Mouse (Mus musculus) limb, embryonic 12.5 days (tissue): ENCODE measurements around the gene Nxf1. TPM values are rescaled to one million over a fixed set of nuclear protein-coding genes. Genes with fewer than 3 reads are reported as not detected.
A peak's percentile ranks its signal among the peaks of the same experiment; 100 is the strongest.

ENCODE experiments used
- ATAC-seq: fragments of 200-750 bp; cut with Nextera tagmentation; 2 replicates; pipeline ENCODE4 v1.8.0; 2017; ENCODE audit warnings: low read depth, moderate TSS enrichment; ENCODE audit not compliant: insufficient number of reproducible peaks, insufficient read depth, low FRiP score, low TSS enrichment
- H3K27ac ChIP-seq: fragments of 300-500 bp; sonication (generic); 2 replicates; pipeline ENCODE4 v1.5.1; 2016; ENCODE audit warnings: mild to moderate bottlenecking, moderate library complexity
- H3K27me3 ChIP-seq: fragments of 300-500 bp; sonication (generic); 2 replicates; pipeline ENCODE4 v1.6.1; 2016; ENCODE audit warnings: mild to moderate bottlenecking, moderate library complexity
- H3K36me3 ChIP-seq: fragments of 300-500 bp; sonication (generic); 2 replicates; pipeline ENCODE4 v1.6.1; 2016; ENCODE audit warnings: mild to moderate bottlenecking, moderate library complexity
- H3K4me1 ChIP-seq: fragments of 300-500 bp; sonication (generic); replicated peaks from 2 replicates; pipeline ENCODE4 v1.6.1; 2016
- H3K4me2 ChIP-seq: fragments of 300-500 bp; sonication (generic); 2 replicates; pipeline ENCODE4 v1.6.1; 2016; ENCODE audit warnings: mild to moderate bottlenecking, moderate library complexity
- H3K4me3 ChIP-seq: fragments of 300-500 bp; sonication (generic); replicated peaks from 2 replicates; pipeline ENCODE4 v1.5.1; 2016; ENCODE audit warnings: mild to moderate bottlenecking
- H3K9ac ChIP-seq: fragments of 300-500 bp; sonication (generic); replicated peaks from 2 replicates; pipeline ENCODE4 v1.6.1; 2016; ENCODE audit warnings: mild to moderate bottlenecking, moderate library complexity
- H3K9me3 ChIP-seq: fragments of 300-500 bp; sonication (generic); 2 replicates; pipeline ENCODE4 v1.6.1; 2016; ENCODE audit warnings: mild to moderate bottlenecking, moderate library complexity
- WGBS: fragments of 180-500 bp; shearing (Covaris S2); methylation state at CpG from one replicate; pipeline ENCODE4 v1.1.7; 2016; 5-methylcytosine and 5-hydroxymethylcytosine counted together
- polyA plus RNA-seq: library from polyadenylated mRNA; unstranded; fragments of >200 nt; fragmentation: Nextera tagmentation; extraction: Ambion mirVana; gene quantifications from 2 replicates; pipeline ENCODE4 v1.2.1, GENCODE M21; 2016

Nxf1 gene
- polyA plus RNA-seq, 1 experiment from 2014 or later, result 219 TPM

DNA sequence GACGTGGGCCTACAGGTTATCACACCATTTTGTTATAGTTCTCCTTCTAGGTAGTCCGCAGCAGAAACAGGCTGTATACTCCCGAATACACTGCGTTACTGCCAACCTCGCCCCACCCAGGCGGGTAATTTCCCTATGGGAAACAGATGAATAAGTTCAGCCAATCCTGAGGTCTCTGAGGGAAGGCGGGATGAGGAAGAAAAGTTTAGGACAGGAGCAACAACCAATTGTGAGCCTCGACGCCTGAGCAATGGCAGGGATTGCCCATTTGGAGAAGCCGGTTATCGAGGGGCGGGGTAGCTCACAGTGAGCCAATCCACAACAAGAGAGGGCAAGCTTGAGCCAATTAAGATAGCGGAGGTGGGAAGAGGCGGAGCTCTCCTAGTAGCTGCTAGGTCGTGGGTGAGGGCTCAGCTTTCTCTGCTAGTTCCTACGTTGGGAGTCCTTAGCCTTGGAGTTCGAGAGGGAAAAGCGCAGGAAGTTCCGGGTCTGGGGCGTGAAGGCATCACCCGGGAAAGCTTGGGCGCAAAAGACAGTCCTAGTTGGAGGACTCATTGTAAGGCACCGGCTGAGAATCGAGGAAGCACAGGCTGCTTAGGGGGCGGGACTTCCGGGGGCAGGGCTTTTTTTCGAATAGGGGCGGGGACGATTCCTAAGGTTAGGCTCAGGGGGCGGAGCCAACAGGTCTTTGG lies 45.4 kb downstream of the Nxf1 start, which contains the start of gene Zbtb3:
Zbtb3 (plus strand) TSS at position 426 of the 692 bp plus-strand sequence.
- no peaks in the 10 kb centered on the region for H3K27me3 ChIP-seq
- peaks cover 34% of the 10 kb centered on the region for H3K36me3 ChIP-seq
- peak; percentile 96 for ATAC-seq
- no peaks in the 10 kb centered on the region for H3K9me3 ChIP-seq
- H3K27ac ChIP-seq, result peak within 1 kb of the TSS; percentile 81
- H3K4me3 ChIP-seq, result peak within 1 kb of the TSS; percentile 54
- peaks cover 11% of the 10 kb centered on the region for H3K4me1 ChIP-seq
- under 1% methylated on average over 30 of the region's 30 CpGs for WGBS
- H3K9ac ChIP-seq, result peak within 1 kb of the TSS; percentile 40; the same call in 1 of the 2 replicates
- peak within 1 kb of the TSS; percentile 70 for H3K4me2 ChIP-seq

DNA sequence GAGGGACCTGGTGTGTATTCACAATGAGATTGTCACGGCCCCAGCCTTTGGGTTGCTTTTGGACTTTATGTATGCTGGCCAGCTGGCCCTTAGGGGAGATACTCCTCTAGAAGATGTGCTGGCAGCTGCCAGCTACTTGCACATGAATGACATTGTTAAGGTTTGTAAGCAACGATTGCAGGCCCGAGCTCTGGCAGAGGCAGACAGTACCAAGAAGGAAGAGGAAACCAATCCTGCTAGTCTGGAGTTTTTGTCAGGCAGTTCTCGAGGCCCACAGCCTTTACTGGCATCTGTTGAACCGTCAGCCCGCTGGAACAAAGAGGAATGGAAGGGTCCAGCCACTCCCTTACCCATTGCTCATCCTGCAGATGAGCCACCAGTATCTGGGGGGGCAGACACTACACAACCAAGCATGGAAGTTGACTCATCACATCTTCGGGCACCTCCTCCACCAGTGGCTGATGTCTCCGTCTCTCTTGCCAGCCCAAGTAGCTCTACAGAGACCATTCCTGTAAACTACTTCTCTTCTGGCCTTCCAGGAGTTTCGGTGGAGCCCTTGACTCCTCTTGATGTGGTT lies 46.4 kb downstream of the Nxf1 start:
- Histone ChIP-seq H3K9me3 (no peaks in the 10 kb centered on the region), H3K4me2 (peak overlapping the region; percentile 70), H3K27me3 (no peaks in the 10 kb centered on the region), H3K9ac (no peak overlapping the region), H3K4me3 (peak overlapping the region; percentile 54; the same call in 1 of the 2 replicates), H3K36me3 (peaks cover 45% of the 10 kb centered on the region), H3K4me1 (peaks cover 6% of the 10 kb centered on the region), H3K27ac (peak overlapping the region; percentile 81; the same call in 1 of the 2 replicates)
- ATAC-seq, result no peak
- 93% methylated on average over 9 of the region's 9 CpGs for WGBS

DNA sequence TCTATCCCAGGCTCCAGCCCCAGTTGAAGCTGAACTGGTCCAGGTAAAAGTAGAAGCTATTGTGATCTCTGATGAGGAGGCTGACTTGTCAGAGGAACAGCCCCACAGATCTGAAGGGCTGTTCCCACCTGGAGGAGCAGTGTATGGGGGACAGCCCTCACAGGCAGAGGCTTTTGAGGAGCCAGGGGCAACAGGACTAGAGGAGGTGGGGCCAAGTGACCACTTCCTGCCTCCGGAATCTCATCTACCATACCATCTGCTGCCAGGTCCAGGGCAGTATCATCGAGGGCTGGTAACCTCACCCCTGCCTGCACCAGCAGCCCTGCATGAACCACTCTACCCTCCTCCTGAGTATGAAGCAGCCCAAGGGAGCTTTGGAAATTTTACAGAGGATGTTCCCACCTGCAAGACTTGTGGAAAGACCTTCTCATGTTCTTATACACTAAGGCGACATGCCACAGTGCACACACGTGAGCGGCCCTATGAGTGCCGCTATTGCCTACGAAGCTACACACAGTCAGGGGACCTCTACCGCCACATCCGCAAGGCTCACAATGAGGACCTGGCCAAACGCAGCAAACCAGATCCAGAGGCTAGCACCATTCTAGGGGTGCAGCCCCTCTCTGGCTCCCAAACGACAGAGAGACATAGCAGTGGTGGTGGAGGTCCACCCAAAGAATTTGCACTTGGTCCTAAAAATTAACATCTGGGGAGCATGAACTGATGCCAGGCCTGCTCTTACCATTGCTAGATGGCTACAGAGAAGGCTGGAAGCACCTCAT lies 47.2 kb downstream of the Nxf1 start:
- ATAC-seq, result no peak
- Histone ChIP-seq H3K27me3 (no peaks in the 10 kb centered on the region), H3K9me3 (no peaks in the 10 kb centered on the region), H3K4me2 (no peak overlapping the region), H3K27ac (no peak overlapping the region), H3K4me3 (no peak overlapping the region), H3K9ac (no peak overlapping the region), H3K36me3 (peaks cover 52% of the 10 kb centered on the region), H3K4me1 (peaks cover 6% of the 10 kb centered on the region)
- 88% methylated on average over 11 of the region's 11 CpGs for WGBS

DNA sequence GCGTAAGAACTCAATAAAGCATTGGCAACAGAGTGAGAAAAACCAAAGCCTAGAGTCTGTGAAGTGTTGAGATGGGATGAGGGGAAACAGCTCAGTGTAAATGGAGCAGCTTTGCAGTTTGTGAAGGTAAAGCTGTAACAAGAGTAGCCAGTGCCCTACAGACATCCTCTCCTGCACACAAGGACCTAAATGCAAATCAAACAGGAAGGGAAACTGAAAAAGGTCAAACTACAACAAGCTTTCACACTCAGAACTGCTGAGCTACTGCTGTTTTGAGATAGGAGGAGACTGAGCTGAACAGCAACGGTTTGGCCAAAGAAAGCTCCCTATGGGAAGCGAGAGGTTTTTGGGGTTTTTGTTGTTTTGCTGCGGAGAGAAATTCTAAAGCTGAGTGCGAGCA lies 49.9 kb downstream of the Nxf1 start:
- Histone ChIP-seq H3K9ac (no peak overlapping the region), H3K27ac (no peak overlapping the region), H3K36me3 (peaks cover 75% of the 10 kb centered on the region), H3K4me2 (no peak overlapping the region), H3K4me1 (peaks cover 6% of the 10 kb centered on the region), H3K9me3 (no peaks in the 10 kb centered on the region), H3K27me3 (no peaks in the 10 kb centered on the region), H3K4me3 (no peak overlapping the region)
- 94% methylated on average over 5 of the region's 5 CpGs for WGBS
- no peak for ATAC-seq

DNA sequence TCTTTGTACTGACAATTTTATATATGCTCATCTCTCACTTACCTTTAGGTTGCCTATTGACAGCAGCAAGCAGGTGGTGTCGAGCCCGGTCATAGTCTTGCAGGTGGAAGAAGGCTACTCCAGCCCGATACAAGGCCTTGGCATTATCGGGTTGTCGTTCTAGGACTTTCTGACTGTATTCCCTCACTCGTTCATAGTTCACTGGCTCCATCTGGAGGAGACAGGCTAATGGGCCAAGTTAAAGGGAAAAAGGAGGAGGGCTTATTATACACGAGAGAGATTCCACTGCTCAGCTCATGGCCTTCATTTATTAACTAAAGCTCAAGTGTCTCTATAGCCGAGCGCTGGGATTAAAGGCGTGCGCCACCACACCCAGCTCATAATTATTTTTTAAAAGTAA lies 58.9 kb downstream of the Nxf1 start:
- no peak for ATAC-seq
- no peak overlapping the region for H3K27ac ChIP-seq
- no peaks in the 10 kb centered on the region for H3K27me3 ChIP-seq
- WGBS, result 82% methylated on average over 11 of the region's 11 CpGs
- no peaks in the 10 kb centered on the region for H3K9me3 ChIP-seq
- peaks cover 60% of the 10 kb centered on the region for H3K36me3 ChIP-seq
- no peak overlapping the region for H3K9ac ChIP-seq
- no peak overlapping the region for H3K4me2 ChIP-seq
- peaks cover 22% of the 10 kb centered on the region for H3K4me1 ChIP-seq
- no peak overlapping the region for H3K4me3 ChIP-seq

DNA sequence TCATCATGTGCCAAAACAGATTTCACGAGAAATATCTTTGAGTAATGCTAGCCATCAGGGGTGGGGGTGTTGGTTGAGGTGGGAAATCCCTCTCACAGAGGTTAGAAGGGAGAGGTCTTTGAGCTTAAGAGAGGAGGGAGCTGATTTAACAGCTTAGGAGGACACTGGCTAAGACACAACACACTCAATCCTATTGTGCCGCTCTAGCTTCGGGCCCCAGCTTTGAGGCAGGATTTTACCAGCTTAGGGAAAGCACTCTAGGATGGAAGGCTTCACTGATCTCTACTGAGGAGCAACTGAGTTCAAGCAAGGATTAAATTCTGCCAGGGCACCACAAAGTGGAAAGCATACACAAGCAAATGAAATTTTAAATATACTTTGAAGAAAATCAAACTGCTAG lies 60.1 kb downstream of the Nxf1 start:
- H3K27ac ChIP-seq, result no peak overlapping the region
- peaks cover 50% of the 10 kb centered on the region for H3K36me3 ChIP-seq
- H3K4me2 ChIP-seq, result peak overlapping the region; percentile 99
- WGBS, result 85% methylated on average over 3 of the region's 3 CpGs
- no peaks in the 10 kb centered on the region for H3K27me3 ChIP-seq
- peak overlapping the region; percentile 47 for H3K9ac ChIP-seq
- H3K4me1 ChIP-seq, result peaks cover 29% of the 10 kb centered on the region
- ATAC-seq, result no peak
- H3K9me3 ChIP-seq, result no peaks in the 10 kb centered on the region
- H3K4me3 ChIP-seq, result peak overlapping the region; percentile 15; the same call in 1 of the 2 replicates

DNA sequence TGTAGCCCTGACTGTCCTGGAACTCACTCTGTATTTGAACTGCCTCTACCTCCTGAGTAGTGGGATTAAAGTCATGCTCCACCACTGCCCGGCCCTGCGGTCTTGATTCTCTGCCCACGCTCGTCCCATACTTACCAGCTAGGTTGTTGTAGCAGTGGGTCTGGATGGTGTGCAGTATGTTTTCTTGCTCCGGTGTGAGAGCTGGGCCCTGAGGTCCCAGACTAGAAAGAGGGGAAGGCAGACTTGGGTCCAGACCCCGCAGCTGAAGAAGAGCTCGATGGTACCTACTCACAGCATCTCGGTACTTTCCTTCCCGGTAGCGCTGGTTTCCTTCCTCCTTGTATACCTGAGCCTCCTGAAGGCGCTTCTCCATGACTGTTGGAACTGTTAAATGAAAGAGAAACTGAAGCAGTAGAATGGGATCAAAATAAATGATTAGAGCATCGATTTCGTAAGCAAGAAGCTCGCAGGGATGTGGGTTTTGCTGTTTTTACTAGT lies 61.5 kb downstream of the Nxf1 start:
- Histone ChIP-seq H3K4me3 (peak overlapping the region; percentile 100), H3K27ac (peak overlapping the region; percentile 99), H3K4me1 (peaks cover 41% of the 10 kb centered on the region), H3K36me3 (peaks cover 43% of the 10 kb centered on the region), H3K9me3 (no peaks in the 10 kb centered on the region), H3K4me2 (peak overlapping the region; percentile 99), H3K27me3 (no peaks in the 10 kb centered on the region), H3K9ac (peak overlapping the region; percentile 83)
- ATAC-seq, result no peak
- WGBS, result 27% methylated on average over 14 of the region's 14 CpGs

DNA sequence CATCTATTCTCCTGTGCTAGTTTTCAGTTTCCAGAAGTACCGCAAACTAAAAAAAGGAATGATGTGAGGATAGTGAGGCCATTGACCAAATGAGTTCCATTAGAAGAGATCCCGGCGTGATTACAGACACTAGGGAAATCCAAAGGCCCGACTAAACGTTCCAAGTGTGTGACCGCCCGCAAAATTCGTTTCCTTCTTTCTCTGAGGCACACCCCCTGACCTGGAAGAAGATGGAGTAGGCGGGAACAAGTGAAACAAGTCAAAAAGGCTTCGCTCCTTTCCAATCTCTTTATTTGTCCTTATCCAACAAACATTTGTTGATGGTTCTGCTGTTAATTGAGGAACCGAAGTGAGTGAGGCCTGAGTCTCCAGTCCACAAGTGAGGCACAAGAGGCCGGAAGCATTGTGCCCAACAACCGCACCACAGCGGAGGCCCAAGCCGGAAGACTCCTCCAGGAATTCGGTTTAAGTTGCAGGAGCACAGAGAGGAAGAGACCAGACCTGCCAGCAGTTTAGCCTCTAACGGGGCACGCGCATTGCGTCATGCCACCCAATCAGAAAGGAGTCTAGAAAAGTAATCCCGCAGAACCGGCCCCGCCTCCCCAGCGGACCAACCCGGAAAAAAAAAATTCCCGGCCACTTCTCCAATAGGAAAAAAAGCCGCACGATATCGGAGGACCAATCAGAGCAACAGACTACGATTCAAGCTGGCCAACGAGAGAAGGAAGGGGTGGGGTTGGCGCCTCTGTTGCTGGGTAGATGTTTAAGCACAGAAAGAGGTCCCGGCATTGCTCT lies 62.1 kb downstream of the Nxf1 start, which contains the start of gene Ttc9c:
Ttc9c (minus strand) TSS at position 533 of the 795 bp plus-strand sequence.
- Histone ChIP-seq H3K9me3 (no peaks in the 10 kb centered on the region), H3K4me1 (peaks cover 41% of the 10 kb centered on the region), H3K4me3 (peak within 1 kb of the TSS; percentile 100), H3K4me2 (peak within 1 kb of the TSS; percentile 99), H3K36me3 (peaks cover 43% of the 10 kb centered on the region), H3K27me3 (no peaks in the 10 kb centered on the region), H3K27ac (peak within 1 kb of the TSS; percentile 99), H3K9ac (peak within 1 kb of the TSS; percentile 97)
- WGBS, result under 1% methylated on average over 33 of the region's 33 CpGs
- peak; percentile 93 for ATAC-seq

DNA sequence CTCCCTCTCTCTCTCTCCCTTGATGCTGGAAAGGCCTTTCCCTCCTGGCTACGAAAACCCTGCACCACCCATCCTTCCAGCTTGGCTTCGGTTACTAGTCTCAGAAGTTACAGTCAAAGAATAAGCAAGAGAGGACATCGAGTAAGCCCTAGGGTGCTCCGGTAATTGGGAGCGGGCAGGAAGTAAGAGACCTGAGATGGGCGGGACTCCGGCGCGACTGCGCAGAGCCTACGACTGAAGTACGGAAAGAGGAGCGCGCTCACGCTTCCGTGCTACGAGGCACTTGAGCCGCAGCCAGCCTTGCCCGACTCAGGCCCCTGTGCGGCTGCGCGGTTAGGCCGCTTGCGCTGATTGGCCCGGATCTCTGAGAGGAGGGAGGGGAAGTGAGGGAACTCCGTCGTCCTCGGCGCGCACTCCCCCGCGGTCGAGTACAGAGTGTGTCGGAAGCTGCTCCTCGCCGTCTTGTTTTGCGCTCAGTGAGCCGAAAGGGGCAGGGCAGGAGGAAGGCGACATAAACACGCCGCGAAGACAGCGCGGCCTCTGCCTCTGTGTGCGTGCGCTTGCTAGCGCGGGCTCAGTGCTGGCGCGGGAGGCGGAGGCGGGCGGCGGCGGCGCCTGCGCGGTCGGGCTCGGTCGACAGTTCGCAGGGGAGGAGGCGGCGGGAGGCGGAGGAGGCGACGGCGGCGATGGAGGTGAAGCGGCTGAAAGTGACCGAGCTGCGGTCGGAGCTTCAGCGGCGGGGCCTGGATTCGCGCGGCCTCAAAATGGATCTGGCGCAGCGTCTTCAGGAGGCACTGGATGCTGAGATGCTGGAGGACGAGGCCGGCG lies 62.9 kb downstream of the Nxf1 start, which contains the start of gene Hnrnpul2:
Hnrnpul2 (plus strand) TSS at position 415 of the 828 bp plus-strand sequence.
- ATAC-seq, result peak; percentile 98
- Histone ChIP-seq H3K9ac (peak within 1 kb of the TSS; percentile 97), H3K9me3 (no peaks in the 10 kb centered on the region), H3K4me3 (peak within 1 kb of the TSS; percentile 100), H3K4me1 (peaks cover 41% of the 10 kb centered on the region), H3K27me3 (no peaks in the 10 kb centered on the region), H3K4me2 (peak within 1 kb of the TSS; percentile 99), H3K36me3 (peaks cover 45% of the 10 kb centered on the region), H3K27ac (peak within 1 kb of the TSS; percentile 99)
- WGBS, result under 1% methylated on average over 79 of the region's 83 CpGs
